Mouse (Mus musculus): ENCODE measurements around the gene Cep126. TPM values are rescaled to one million over a fixed set of nuclear protein-coding genes. Genes with fewer than 3 reads are reported as not detected.

The Cep126 gene
- 2.2 and 2.6 TPM in 2 replicates for polyA plus RNA-seq (2015; fragmentation: Nextera tagmentation; extraction: Ambion mirVana)

GRCm38 (mm10) chr9:8134117-8134574 is at the start of gene Cep126:
Gene Cep126 (minus strand): TSS chr9:8134294.
- Histone ChIP-seq H3K27ac (no peak within 1 kb of the TSS), H3K9ac (peak within 1 kb of the TSS; percentile 70), H3K27me3 (no peaks in the 10 kb centered on the region), H3K36me3 (no peaks in the 10 kb centered on the region), H3K4me1 (peaks cover 5% of the 10 kb centered on the region; the same call in 1 of the 2 replicates), H3K9me3 (no peaks in the 10 kb centered on the region), H3K4me2 (peak within 1 kb of the TSS; percentile 76), H3K4me3 (peak within 1 kb of the TSS; percentile 70)
- under 1% methylated on average over 58 of the region's 72 CpGs for WGBS
- peak; percentile 93 for ATAC-seq (ENCODE audit: insufficient number of reproducible peaks, insufficient read depth, low FRiP score, low TSS enrichment, low read depth)

DNA sequence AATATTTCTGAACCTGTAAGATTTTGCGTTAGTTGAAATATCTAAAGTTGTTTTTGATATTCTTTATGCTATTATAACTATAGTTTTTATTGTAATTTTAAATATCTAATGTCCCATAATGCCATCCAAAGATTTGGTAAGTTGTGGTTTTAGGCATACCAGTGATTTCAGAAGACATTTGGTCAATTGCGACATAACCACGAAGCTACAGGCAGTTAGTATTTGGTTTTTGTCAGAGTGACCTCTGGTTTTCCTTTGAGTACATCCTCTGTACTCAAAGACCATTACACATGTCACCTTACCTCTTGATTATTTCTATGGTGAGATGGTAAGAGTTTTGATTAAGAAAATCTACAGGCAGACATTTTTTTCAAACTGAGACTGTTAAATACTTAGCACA is 45.5 kb upstream of the Cep126 start:
- Histone ChIP-seq H3K4me2 (no peak overlapping the region), H3K9ac (no peak overlapping the region), H3K9me3 (no peaks in the 10 kb centered on the region), H3K36me3 (no peaks in the 10 kb centered on the region), H3K27me3 (no peaks in the 10 kb centered on the region), H3K4me3 (no peak overlapping the region), H3K4me1 (no peaks in the 10 kb centered on the region), H3K27ac (no peak overlapping the region)
- no peak for ATAC-seq (ENCODE audit: insufficient number of reproducible peaks, insufficient read depth, low FRiP score, low TSS enrichment, low read depth)
- WGBS: 92% methylated on average over 3 of the region's 3 CpGs

DNA sequence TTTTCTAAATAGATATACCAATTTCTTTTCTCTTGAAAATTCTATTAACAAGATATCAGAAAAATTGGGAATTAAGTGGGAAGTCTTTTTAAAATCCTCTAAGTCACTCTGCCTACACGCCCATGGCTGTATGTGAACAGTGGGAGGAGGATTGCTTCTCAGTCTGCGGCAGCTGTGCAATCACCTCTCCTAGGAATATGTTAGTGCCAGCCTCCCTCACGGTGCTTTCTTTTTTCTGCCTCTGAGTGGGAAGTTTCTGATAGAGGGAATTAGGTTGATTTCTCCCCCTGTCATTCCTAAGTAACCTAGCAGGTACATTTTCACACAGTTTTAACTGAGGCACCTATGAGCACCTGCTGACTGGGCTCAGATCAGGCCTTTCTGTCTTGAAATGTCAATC is 43.0 kb upstream of the Cep126 start:
- Histone ChIP-seq H3K27me3 (no peaks in the 10 kb centered on the region), H3K4me1 (no peaks in the 10 kb centered on the region), H3K27ac (no peak overlapping the region), H3K4me2 (no peak overlapping the region), H3K36me3 (no peaks in the 10 kb centered on the region), H3K9ac (no peak overlapping the region), H3K4me3 (no peak overlapping the region), H3K9me3 (no peaks in the 10 kb centered on the region)
- WGBS: 76% methylated on average over 3 of the region's 3 CpGs
- ATAC-seq (ENCODE audit: insufficient number of reproducible peaks, insufficient read depth, low FRiP score, low TSS enrichment, low read depth): no peak

GRCm38 (mm10) chr9:8157011-8157410 is 22.9 kb upstream of the Cep126 start:
- no peaks in the 10 kb centered on the region for H3K9me3 ChIP-seq
- H3K27me3 ChIP-seq: no peaks in the 10 kb centered on the region
- ATAC-seq (ENCODE audit: insufficient number of reproducible peaks, insufficient read depth, low FRiP score, low TSS enrichment, low read depth): no peak
- H3K9ac ChIP-seq: no peak overlapping the region
- no peak overlapping the region for H3K4me2 ChIP-seq
- no peak overlapping the region for H3K27ac ChIP-seq
- 39% methylated on average over 2 of the region's 2 CpGs for WGBS
- H3K4me3 ChIP-seq: no peak overlapping the region
- no peaks in the 10 kb centered on the region for H3K4me1 ChIP-seq
- no peaks in the 10 kb centered on the region for H3K36me3 ChIP-seq

DNA sequence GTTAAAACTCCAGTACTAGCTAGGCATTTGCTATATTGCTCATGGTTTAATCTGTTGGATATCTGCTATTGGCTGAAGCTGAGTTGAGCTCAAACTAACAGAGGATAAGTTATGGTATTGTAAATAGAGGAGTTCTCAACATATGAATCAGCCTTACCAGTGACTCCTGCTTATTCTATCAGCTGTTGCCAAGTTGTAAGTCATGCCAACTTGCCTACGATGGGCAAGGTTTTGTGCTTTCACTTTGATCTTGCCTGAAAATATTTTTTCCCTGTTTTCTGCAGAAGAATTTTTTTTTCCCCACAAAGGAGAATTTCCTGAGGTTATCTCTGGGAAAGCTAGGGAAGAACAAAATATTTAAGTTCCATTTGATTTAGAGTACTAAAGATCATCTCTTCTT is 5.4 kb upstream of the Cep126 start:
- Histone ChIP-seq H3K27me3 (no peaks in the 10 kb centered on the region), H3K9me3 (no peaks in the 10 kb centered on the region), H3K27ac (no peak overlapping the region), H3K9ac (no peak overlapping the region), H3K4me3 (no peak overlapping the region), H3K4me2 (no peak overlapping the region), H3K36me3 (no peaks in the 10 kb centered on the region), H3K4me1 (peaks cover 4% of the 10 kb centered on the region; the same call in 1 of the 2 replicates)
- ATAC-seq (ENCODE audit: insufficient number of reproducible peaks, insufficient read depth, low FRiP score, low TSS enrichment, low read depth): no peak
- WGBS: 75% methylated on average over 1 of the region's 1 CpGs

GRCm38 (mm10) chr9:8133586-8134115 is 443 bp downstream of the Cep126 start:
- H3K4me1 ChIP-seq: peaks cover 5% of the 10 kb centered on the region; the same call in 1 of the 2 replicates

GRCm38 (mm10) chr9:8123495-8123894 is 10.6 kb downstream of the Cep126 start:
- 78% methylated on average over 8 of the region's 8 CpGs for WGBS
- Histone ChIP-seq H3K4me2 (no peak overlapping the region), H3K27me3 (no peaks in the 10 kb centered on the region), H3K4me1 (no peaks in the 10 kb centered on the region), H3K9ac (no peak overlapping the region), H3K9me3 (no peaks in the 10 kb centered on the region), H3K36me3 (no peaks in the 10 kb centered on the region), H3K27ac (no peak overlapping the region), H3K4me3 (no peak overlapping the region)
- no peak for ATAC-seq (ENCODE audit: insufficient number of reproducible peaks, insufficient read depth, low FRiP score, low TSS enrichment, low read depth)

More at GRCm38 (mm10) chr9:8133586-8134115, 443 bp downstream of the Cep126 start:
- Histone ChIP-seq H3K27me3 (no peaks in the 10 kb centered on the region), H3K4me2 (peak overlapping the region; percentile 76), H3K9ac (peak overlapping the region; percentile 70), H3K27ac (no peak overlapping the region), H3K9me3 (no peaks in the 10 kb centered on the region), H3K4me3 (peak overlapping the region; percentile 70), H3K36me3 (no peaks in the 10 kb centered on the region)
- 3% methylated on average over 22 of the region's 22 CpGs for WGBS
- 0 out of 2 replicates have a peak, but pooled peaks have one; percentile 1 for ATAC-seq (ENCODE audit: insufficient number of reproducible peaks, insufficient read depth, low FRiP score, low TSS enrichment, low read depth)

DNA sequence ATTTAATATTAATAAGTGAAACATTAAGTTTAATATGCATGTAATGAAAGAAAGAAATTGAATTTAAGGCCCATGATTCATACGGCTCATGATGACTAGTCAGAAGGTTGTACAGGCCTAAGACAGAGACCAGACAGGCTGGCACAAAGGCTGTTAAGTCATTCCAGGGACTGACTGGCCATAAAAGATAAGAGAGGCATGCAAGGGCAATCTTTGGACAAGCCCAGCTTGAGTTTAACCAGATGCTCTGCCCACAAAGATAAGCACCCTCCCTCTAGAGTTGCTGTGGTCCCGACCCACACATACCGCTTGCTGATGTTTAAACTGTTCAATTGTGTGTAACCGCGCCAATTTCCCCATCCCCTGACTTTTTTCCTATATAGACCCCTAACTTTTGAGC is 19.6 kb downstream of the Cep126 start:
- peaks cover 13% of the 10 kb centered on the region for H3K36me3 ChIP-seq
- no peak for ATAC-seq (ENCODE audit: insufficient number of reproducible peaks, insufficient read depth, low FRiP score, low TSS enrichment, low read depth)
- no peaks in the 10 kb centered on the region for H3K4me1 ChIP-seq
- no peaks in the 10 kb centered on the region for H3K9me3 ChIP-seq
- H3K27ac ChIP-seq: no peak overlapping the region
- H3K27me3 ChIP-seq: no peaks in the 10 kb centered on the region
- 95% methylated on average over 5 of the region's 5 CpGs for WGBS
- H3K4me3 ChIP-seq: no peak overlapping the region
- no peak overlapping the region for H3K4me2 ChIP-seq
- H3K9ac ChIP-seq: no peak overlapping the region

GRCm38 (mm10) chr9:8103050-8103449 is 31.0 kb downstream of the Cep126 start:
- 82% methylated on average over 4 of the region's 4 CpGs for WGBS
- Histone ChIP-seq H3K27me3 (no peaks in the 10 kb centered on the region), H3K4me3 (no peak overlapping the region), H3K9me3 (no peaks in the 10 kb centered on the region), H3K4me1 (no peaks in the 10 kb centered on the region), H3K27ac (no peak overlapping the region), H3K4me2 (no peak overlapping the region), H3K9ac (no peak overlapping the region), H3K36me3 (no peaks in the 10 kb centered on the region)
- ATAC-seq (ENCODE audit: insufficient number of reproducible peaks, insufficient read depth, low FRiP score, low TSS enrichment, low read depth): no peak

- Histone ChIP-seq H3K4me1 (no peaks in the 10 kb centered on the region), H3K4me3 (no peak overlapping the region), H3K36me3 (no peaks in the 10 kb centered on the region), H3K9ac (no peak overlapping the region), H3K4me2 (no peak overlapping the region), H3K27me3 (no peaks in the 10 kb centered on the region), H3K27ac (no peak overlapping the region), H3K9me3 (no peaks in the 10 kb centered on the region)
- WGBS: 89% methylated on average over 6 of the region's 6 CpGs
- ATAC-seq (ENCODE audit: insufficient number of reproducible peaks, insufficient read depth, low FRiP score, low TSS enrichment, low read depth): no peak
These were observed 33.1 kb downstream of the Cep126 start for GRCm38 (mm10) chr9:8100962-8101361.

GRCm38 (mm10) chr9:8078882-8079281 is 55.2 kb downstream of the Cep126 start:
- no peaks in the 10 kb centered on the region for H3K9me3 ChIP-seq
- H3K4me3 ChIP-seq: no peak overlapping the region
- WGBS: 85% methylated on average over 5 of the region's 5 CpGs
- H3K9ac ChIP-seq: no peak overlapping the region
- H3K27me3 ChIP-seq: no peaks in the 10 kb centered on the region
- no peaks in the 10 kb centered on the region for H3K4me1 ChIP-seq
- no peaks in the 10 kb centered on the region for H3K36me3 ChIP-seq
- no peak overlapping the region for H3K4me2 ChIP-seq
- ATAC-seq (ENCODE audit: insufficient number of reproducible peaks, insufficient read depth, low FRiP score, low TSS enrichment, low read depth): no peak
- H3K27ac ChIP-seq: no peak overlapping the region

DNA sequence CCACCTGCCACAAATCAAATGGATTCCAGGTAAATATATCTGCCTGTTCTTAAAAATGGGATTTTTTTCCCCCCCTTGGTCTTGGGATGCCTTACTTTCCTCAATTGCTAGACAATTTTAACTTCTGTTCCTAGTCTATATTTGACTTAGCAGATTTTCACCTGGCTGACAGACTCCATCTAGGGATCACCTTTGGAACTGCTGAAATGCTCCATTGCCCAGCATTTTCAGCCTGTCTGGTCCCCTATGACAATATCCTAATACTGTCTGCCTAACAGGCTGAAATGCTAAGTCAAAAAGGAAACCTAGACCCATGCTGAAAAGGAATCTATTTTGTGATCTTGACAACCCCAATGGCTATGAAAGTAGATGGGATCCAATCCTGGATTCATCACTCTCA is 59.7 kb downstream of the Cep126 start:
- Histone ChIP-seq H3K4me2 (no peak overlapping the region), H3K9ac (no peak overlapping the region)

More for the DNA sequence above, 59.7 kb downstream of the Cep126 start:
- H3K27ac ChIP-seq: no peak overlapping the region
- no peaks in the 10 kb centered on the region for H3K4me1 ChIP-seq
- H3K9me3 ChIP-seq: no peaks in the 10 kb centered on the region
- H3K27me3 ChIP-seq: no peaks in the 10 kb centered on the region
- H3K4me3 ChIP-seq: no peak overlapping the region
- no peaks in the 10 kb centered on the region for H3K36me3 ChIP-seq
- no peak for ATAC-seq (ENCODE audit: insufficient number of reproducible peaks, insufficient read depth, low FRiP score, low TSS enrichment, low read depth)

Data from embryonic facial prominence, embryonic 13.5 days (tissue).